Mouse (Mus musculus) left cerebral cortex, adult 2 months (tissue): ENCODE results near the gene Fam193b. TPM values are rescaled to one million over a fixed set of nuclear protein-coding genes. Genes with fewer than 3 reads are reported as not detected.
"Not testable (repeated sequence)": the region's sequence is repeated elsewhere in the genome, so short reads cannot be mapped to it uniquely, and the experiment has no call there.

Experiments
- DNase-seq, 2 experiments: peaks; one replicate each; pipeline ENCODE4 v3.0.0; 2021 to 2022; ENCODE audit warnings: low spot score in 2 of 2, mixed read lengths in 1 of 2; ENCODE audit errors: extremely low spot score in 1 of 2
- H3K27ac ChIP-seq: fragments of 200-600 bp; 2 replicates; pipeline ENCODE4 v1.8.1; 2022
- H3K4me3 ChIP-seq: fragments of 200-600 bp; 2 replicates; pipeline ENCODE4 v1.8.1; 2022
- CTCF ChIP-seq: fragments of 200-600 bp; IDR thresholded peaks from 2 replicates; pipeline ENCODE4 v1.8.1; 2022; ENCODE audit warnings: antibody characterized with exemption, mild to moderate bottlenecking, moderate library complexity
- intact Hi-C: fragments of 180-260 bp; cut with DNase I; formaldehyde crosslinking; loops from one replicate; pipeline ENCODE4 v1.15.1; 2025
- total RNA-seq, 2 experiments: library from RNA; stranded (reverse); gene quantifications; 2 replicates each; pipeline ENCODE4 v1.2.3; 2021

The Fam193b gene
- total RNA-seq, 2 experiments from 2014 or later, result 90.5 to 98.1 TPM

- TF ChIP-seq CTCF, result no peak
- DNase-seq, result peak in 1 of 2 experiments; percentile 26
- intact Hi-C loops, result no loop called here
These were observed 25.9 kb upstream of the Fam193b start for GRCm38 (mm10) chr13:55596802-55597201.

GRCm38 (mm10) chr13:55595375-55595774 lies 24.5 kb upstream of the Fam193b start:
- no peak for TF ChIP-seq CTCF
- DNase-seq, result peak; percentile 45 to 66
- Histone ChIP-seq H3K4me3 (peak overlapping the region; percentile 30; the same call in 1 of the 2 replicates), H3K27ac (peak overlapping the region; percentile 57)
- intact Hi-C loops, result no loop called here

More at GRCm38 (mm10) chr13:55596802-55597201, 25.9 kb upstream of the Fam193b start:
- Histone ChIP-seq H3K27ac (peak overlapping the region; percentile 2), H3K4me3 (no peak overlapping the region)

GRCm38 (mm10) chr13:55593254-55593747 lies 22.4 kb upstream of the Fam193b start:
- peak overlapping the region; percentile 77 for H3K4me3 ChIP-seq
- no peak for DNase-seq
- peak overlapping the region; percentile 91 for H3K27ac ChIP-seq
- TF ChIP-seq CTCF, result no peak
- intact Hi-C loops, result loop anchor here (2.0 kb wide), 1 partner anchor 22 kb away; the partner anchor contains the start of gene Fam193b

GRCm38 (mm10) chr13:55592512-55593253 lies 21.8 kb upstream of the Fam193b start:
- DNase-seq, result peak; percentile 97 to 98
- intact Hi-C loops, result loop anchor here (2.0 kb wide), 1 partner anchor 22 kb away; the partner anchor contains the start of gene Fam193b
- Histone ChIP-seq H3K4me3 (peak overlapping the region; percentile 77), H3K27ac (peak overlapping the region; percentile 91)
- TF ChIP-seq CTCF, result no peak; the same call in 1 of the 2 replicates

GRCm38 (mm10) chr13:55591961-55592490 lies 21.1 kb upstream of the Fam193b start:
- Histone ChIP-seq H3K27ac (no peak overlapping the region), H3K4me3 (no peak overlapping the region)
- intact Hi-C loops, result loop anchor here (2.0 kb wide), 1 partner anchor 21 kb away; the partner anchor contains the start of gene Fam193b
- TF ChIP-seq CTCF, result no peak
- DNase-seq, result no peak

GRCm38 (mm10) chr13:55578086-55578485 lies 7.2 kb upstream of the Fam193b start:
- Histone ChIP-seq H3K27ac (no peak overlapping the region), H3K4me3 (no peak overlapping the region)
- no peak for TF ChIP-seq CTCF
- intact Hi-C loops, result no loop called here
- DNase-seq, result no peak

- intact Hi-C loops, H3K27ac ChIP-seq, H3K4me3 ChIP-seq, DNase-seq: not testable (repeated sequence)
These were observed 6.0 kb upstream of the Fam193b start for GRCm38 (mm10) chr13:55576872-55577271.

- H3K27ac ChIP-seq, result no peak overlapping the region
- intact Hi-C loops, result no loop called here
- TF ChIP-seq CTCF, result no peak
- H3K4me3 ChIP-seq, result no peak overlapping the region
- DNase-seq, result no peak
These were observed 5.0 kb upstream of the Fam193b start for GRCm38 (mm10) chr13:55575932-55576331.

GRCm38 (mm10) chr13:55574321-55574720 lies 3.4 kb upstream of the Fam193b start:
- no peak overlapping the region for H3K27ac ChIP-seq
- H3K4me3 ChIP-seq, result no peak overlapping the region
- no peak for TF ChIP-seq CTCF
- no peak for DNase-seq
- intact Hi-C loops, result no loop called here

- no peak for TF ChIP-seq CTCF
- intact Hi-C loops, result no loop called here
- no peak for DNase-seq
- Histone ChIP-seq H3K27ac (no peak within 1 kb of the TSS), H3K4me3 (no peak within 1 kb of the TSS)
These were observed 2.5 kb upstream of the Fam193b start, which contains the start of gene Tmed9 for GRCm38 (mm10) chr13:55573432-55573831. Tmed9 (plus strand) TSS chr13:55573732.

GRCm38 (mm10) chr13:55571977-55572376 lies 1.1 kb upstream of the Fam193b start:
- intact Hi-C loops, result loop anchor here (2.0 kb wide), 1 partner anchor 21 kb away; no protein-coding TSS in a partner anchor
- DNase-seq, result no peak
- Histone ChIP-seq H3K27ac (no peak overlapping the region), H3K4me3 (peak overlapping the region; percentile 92; the same call in 1 of the 2 replicates)
- TF ChIP-seq CTCF, result no peak
